In the genomic region with DNA sequence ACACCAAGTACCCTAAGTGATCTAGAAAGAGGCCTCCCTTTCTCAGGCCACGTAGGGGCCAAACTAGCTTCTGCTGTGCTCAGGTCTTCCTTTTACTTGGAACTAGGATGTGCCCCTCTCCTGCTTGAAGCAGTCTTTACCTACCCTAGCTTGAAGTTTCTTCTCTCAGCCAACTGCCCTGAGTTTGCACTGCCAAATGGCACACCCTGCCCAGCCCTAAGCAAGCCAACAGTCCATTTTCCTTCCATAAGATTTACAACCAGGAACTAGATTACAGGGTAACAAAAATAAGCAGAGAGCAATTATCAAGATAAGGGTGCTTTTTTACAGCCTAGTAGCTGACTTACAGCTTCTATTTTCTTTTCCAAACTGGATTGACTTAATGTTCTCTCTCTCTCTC, we compare ENCODE assay signal across 12 mouse cellular contexts.
DNase-seq lines count a peak whose midpoint lies in the region; ATAC-seq lines count a peak whose summit lies in the region.
"Had no signal": no experiment of that assay in that cellular context is flagged by ENCODE, and none has a peak within 500 bp of the region (broad histone marks: within the 10 kb centered on the region; RNA-seq: fewer than 3 reads in every experiment).

No protein-coding gene starts in this region.

- H3K9ac ChIP-seq in intestine, embryonic 14.5 days (ENCODE audit: low read length): no peak overlapping the region
- H3K9ac ChIP-seq: liver, embryonic 14.5 days had no signal

- H3K9me3 ChIP-seq in intestine, embryonic 14.5 days (ENCODE audit: control insufficient read depth, low read length): no peaks in the 10 kb centered on the region
- H3K9me3 ChIP-seq: megakaryocyte, embryonic 14.5 days had no signal

- no peak overlapping the region for H3K4me2 ChIP-seq in intestine, embryonic 14.5 days (ENCODE audit: low read length)

- H3K4me3 ChIP-seq in intestine, embryonic 14.5 days (ENCODE audit: low read depth, low read length): no peak overlapping the region
- H3K4me3 ChIP-seq: left cerebral cortex, adult 2 months; megakaryocyte, embryonic 14.5 days had no signal

- WGBS in intestine, embryonic 14.5 days: 30% methylated on average over 1 of the region's 1 CpGs

- no peaks in the 10 kb centered on the region for H3K36me3 ChIP-seq in intestine, embryonic 14.5 days (ENCODE audit: control insufficient read depth, insufficient read depth, low read length)

- ATAC-seq in intestine, embryonic 14.5 days (replicated peaks; ENCODE audit: low FRiP score, low TSS enrichment, low read depth): peak; percentile 92

- peak; percentile 29 for DNase-seq in kidney, adult 11 months
- no peak for DNase-seq in kidney, postnatal 14 days
- peak; percentile 54 for DNase-seq in intestine, embryonic 14.5 days (ENCODE audit: low spot score)
- peak; percentile 20 for DNase-seq in kidney, adult 18-20 months
- DNase-seq in kidney, postnatal 4 days: peak; percentile 4 to 16
- DNase-seq in frontal cortex, postnatal 36 days (ENCODE audit: low spot score in 2 of 2): no peak
- DNase-seq in left cerebral cortex, adult 18-20 months (ENCODE audit: low spot score in 2 of 2): no peak
- DNase-seq in right cerebral cortex, postnatal 25 days: no peak
- DNase-seq: gastrocnemius, postnatal 25 days had no signal

- H3K4me1 ChIP-seq in intestine, embryonic 14.5 days (replicated peaks; ENCODE audit: control insufficient read depth, insufficient read depth, low read length): no peaks in the 10 kb centered on the region
- H3K4me1 ChIP-seq: megakaryocyte, embryonic 14.5 days had no signal

- no peaks in the 10 kb centered on the region for H3K27me3 ChIP-seq in intestine, embryonic 14.5 days (replicated peaks; ENCODE audit: control insufficient read depth, insufficient read depth, low read length)
- H3K27me3 ChIP-seq: megakaryocyte, embryonic 14.5 days had no signal

- H3K27ac ChIP-seq in intestine, embryonic 14.5 days (ENCODE audit: low read depth): peak overlapping the region; percentile 72
- H3K27ac ChIP-seq: left cerebral cortex, adult 2 months; liver, embryonic 14.5 days had no signal

Comparison
In these comparisons a context has a peak if more than half of its experiments do, and no peak if none do; other contexts are left out.
1. DNase-seq: peak in kidney, adult 11 months (single experiment), intestine, embryonic 14.5 days (single experiment), kidney, adult 18-20 months (single experiment) and kidney, postnatal 4 days (2 of 2); none in kidney, postnatal 14 days (single experiment), frontal cortex, postnatal 36 days (0 of 2), left cerebral cortex, adult 18-20 months (0 of 2) and right cerebral cortex, postnatal 25 days (single experiment).